Mouse (Mus musculus) layer of hippocampus, adult 9-11 months (tissue): ENCODE measurements around the gene Unc13b.
A peak's percentile ranks its signal among the peaks of the same experiment; 100 is the strongest.

Experiments used
- DNase-seq: peaks from one replicate; pipeline ENCODE4 v3.0.0; 2022

Unc13b gene

DNA sequence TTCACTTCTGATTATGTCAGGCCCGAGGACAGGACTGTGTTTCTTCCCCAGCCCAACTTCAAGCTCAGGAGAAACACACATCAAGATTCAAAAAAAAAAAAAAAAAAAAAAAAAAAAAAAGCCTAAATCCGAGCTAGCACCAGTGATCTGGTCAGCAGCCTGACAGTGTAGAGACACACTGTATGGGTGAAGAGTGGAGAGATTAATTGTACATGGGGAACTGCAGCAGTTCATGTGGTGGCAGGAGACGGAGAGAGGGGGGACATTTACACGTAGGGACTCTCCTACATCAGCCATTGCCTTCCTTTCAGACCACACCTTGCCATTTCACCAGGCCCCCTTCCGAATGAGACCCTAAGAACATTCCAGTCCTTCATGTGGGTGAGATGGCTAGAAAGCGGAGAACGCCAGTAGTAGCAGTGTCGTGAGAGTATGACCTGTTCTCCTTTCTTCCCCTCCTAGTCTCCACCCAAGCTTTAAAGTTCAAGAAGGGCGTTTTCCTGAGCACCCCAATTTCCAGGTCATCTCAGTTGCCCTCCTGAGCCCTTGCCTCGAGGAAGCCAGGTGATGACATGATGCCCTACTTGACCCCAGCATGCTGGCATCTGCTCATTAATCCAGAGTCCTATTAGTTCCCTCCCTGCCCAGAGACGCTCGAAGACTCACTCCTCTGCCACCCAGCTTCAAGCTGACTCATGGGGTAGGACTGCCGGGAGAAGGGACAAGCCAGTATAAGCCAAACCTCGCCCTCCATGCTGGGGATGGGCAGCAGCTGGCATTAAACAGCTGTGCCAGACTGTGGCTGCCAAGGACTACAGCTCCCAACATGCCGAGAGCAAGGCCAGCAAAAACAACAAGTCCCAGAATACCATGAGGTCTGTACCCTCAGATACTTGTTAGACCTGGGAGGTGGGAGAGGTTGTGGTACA, 19.9 kb upstream of the Unc13b start:
- peak; percentile 73 for DNase-seq

DNA sequence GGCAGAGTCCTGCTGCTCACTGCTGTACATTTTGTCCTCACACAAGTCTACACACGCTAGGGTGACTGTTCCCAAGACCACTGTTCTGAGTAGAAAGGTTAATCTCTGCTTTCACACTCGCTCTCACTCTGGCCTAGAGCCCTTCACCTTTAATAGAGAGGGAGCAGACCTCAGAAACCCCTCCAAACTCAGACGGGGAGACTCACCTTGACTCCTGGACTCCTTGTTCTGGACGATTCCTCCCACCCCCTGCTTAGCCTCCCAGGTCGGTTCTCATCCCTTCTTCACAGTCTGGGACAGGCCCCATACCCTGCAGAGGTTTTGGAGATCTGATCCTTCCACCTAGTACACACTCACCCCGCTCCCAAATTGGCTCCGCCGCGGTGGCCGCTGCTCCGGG, 19.1 kb upstream of the Unc13b start:
- DNase-seq: no peak

DNA sequence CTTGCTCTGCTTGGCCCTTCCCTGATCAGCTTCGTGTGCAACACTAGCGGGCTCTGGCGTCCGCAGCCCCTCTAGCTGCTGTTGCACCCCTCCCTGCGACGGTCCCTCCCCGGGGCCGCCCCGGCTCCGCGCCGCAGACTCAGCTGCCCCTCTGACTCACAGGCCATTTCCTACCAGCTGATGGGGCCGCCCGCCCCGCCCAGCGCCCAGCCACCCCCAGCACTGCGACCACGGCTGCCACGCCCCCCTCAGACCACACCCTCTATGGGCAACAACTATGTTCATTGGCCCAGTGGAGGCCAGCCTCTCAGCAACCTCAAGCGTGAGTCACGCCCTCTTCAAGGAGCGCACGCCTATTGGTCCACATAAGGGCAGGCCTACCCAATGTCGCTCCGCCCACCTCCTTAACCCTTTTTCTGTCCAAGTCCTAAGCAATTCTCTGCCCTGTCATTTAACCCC, 18.6 kb upstream of the Unc13b start:
- DNase-seq: peak; percentile 99

DNA sequence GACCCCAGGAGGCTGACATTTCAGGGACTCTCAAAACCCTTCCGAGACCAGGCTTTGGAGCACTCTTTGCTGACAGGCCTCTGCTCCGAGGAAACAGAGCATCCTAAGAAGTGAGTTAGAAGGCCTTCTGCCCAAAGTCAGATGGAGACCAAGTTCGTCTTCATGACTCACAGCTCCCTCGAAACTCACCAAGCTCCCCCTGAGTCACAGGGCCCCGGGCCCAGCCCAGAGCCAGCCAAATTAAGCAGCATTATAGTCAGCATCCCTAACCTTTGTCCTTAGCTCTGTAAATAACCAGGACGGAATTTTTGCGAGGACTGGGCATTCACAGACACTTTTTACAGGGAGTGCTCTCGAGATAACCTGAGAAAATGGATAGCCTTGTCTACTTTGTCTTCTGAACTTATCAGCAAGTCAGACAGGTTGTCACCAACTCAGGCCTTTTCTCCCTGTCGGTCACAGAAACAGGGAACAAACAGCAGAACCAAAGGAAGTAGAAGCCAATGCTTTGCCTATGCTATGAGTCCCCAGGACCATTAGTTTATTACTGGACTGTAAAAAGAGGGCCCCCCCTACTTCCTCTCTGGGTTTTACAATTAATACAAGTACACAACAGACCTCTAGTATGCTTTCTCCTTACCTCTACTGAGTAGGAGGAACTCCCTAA, 17.7 kb upstream of the Unc13b start:
- no peak for DNase-seq

DNA sequence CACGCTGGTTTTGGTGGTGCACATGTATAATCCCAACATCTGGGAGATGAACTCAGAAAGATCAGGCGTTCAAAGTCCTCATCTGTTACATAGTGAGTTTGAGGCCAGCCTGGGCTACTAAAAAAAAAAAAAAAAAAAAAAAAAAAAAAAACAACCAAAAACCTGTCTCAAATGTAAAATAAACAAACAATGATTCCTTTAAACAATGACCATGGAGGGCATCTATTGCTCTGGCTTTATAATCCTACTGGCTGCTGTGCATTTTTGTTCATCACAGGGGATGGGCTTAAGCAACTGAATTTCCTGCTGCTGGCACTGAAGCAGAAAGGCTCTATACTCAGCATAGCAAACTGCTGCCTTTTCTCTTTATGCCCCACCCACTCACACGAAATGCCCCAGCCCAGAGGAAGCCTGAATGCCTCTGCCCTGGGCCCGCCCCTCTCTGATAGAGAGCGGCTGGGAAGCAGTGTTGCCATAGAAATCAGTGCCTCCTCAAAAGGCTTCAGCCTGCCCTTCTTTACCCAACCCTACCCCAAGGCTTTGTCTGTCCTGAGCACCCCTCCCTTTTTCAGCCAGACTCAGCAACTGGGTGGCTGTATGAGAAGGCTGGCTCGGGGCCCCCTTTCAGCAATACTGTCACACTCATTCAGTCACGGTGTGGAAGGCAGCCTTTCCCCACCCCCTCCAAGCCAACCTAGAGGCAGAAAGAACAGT, 15.0 kb upstream of the Unc13b start:
- DNase-seq: peak; percentile 72

DNA sequence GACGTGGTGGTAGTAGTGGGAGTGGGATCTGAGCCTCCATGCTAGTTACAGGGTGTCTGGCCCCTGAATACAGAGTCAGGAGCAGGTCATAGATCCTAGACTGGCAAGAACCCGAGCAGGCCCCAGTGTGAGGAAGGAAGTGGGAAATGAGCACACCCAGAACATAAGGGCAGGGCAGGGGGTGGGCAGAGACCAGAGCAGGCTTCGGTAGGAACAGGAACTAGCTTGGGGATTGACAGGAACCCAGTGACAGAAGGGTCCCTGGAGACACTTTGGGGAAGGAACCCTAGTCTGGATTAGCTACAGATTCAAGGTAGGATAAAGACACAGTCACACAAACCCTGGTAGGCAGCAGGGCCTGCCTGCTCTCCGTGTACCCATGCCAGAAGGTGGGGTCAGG, 14.1 kb upstream of the Unc13b start:
- DNase-seq: peak; percentile 62

DNA sequence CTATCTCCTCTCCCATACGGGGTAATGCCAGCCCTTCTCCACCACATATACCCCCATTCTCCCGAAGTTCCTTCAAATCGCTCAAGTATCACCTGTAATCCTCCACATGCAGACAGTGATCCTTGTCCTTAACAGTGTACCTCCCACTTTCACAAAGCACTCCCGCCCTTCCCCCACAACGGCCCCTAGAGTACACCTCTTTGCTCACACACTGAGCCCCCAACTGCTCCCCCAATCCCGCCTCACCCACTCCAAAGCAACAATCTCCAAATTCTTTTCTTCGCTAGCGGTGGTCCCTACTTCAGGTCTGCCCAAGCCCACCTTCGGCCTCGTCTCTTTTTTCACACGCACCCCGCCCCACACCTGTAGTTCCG, 13.5 kb upstream of the Unc13b start:
- DNase-seq: no peak

DNA sequence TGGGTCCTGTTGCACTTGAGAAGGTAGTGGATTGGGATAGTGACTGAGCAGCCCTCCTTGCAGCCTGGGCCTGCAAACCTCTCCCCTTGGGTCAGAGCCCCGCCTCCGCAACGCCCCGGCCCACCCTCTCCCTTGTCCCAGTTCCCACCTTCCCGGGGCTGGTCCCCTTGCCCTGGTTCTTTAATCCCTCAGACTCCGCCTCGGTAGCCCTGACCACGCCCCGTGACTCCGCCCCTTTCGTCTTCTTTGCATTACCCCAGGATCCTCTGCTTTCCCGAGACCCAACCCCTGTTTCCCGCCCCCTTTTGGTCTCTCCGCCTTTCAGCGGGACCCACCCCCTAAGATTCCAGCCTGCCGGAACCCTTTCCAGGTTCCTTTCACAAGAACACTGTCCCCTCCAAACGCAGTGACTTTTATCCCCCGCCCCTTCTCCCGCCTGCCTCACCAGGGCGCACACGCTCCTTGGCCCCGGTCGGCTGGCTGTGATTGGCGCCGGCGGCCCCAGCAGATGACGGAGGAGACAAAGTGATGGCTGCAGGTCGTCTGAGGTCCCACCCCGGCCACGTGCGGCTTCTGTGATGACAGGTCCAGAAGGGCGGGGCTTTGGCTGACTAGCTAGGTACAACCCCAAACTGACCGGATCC, 13.0 kb upstream of the Unc13b start, which contains the start of gene Fam214b:
Gene Fam214b (minus strand): TSS at position 562 of the 644 bp plus-strand sequence.
- DNase-seq: peak; percentile 94

DNA sequence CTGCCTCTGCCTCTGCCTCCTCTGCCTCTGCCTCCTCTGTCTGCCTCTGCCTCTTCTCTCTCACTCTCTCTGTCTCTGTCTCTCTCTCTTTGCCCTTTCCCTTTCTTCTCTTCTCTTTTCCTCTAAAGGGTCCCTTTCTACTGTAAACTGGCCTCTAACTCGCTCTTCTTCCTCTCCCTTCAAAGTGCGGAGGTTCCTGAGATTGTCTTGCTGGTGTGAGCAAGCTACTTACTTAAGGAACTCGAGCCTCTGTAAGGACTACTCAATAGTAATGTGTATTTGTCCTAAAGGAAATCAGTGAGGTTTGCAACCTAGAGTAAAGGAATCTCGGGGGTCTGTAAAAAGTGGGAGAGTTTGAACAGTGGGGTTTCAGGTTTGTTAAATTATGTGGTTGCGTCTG, 12.1 kb upstream of the Unc13b start:
- no peak for DNase-seq

DNA sequence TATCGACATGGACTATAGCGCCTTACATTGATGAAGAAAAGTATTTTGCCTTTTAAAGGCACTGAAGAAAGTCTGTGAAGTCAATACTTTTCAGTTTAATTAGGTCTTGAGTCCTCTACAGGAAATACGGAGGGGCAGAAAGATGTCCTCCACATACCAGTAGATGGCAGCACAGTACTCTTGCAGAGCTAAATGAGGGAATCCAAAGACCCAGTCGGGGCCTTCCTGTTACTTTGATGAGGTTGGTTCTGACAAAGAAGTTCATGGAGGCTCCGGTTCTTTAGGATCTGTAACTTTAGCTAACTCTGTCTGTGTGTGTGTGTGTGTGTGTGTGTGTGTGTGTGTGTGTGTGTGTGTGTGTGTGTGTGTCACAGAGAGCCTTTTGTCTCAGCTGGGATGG, 11.5 kb upstream of the Unc13b start:
- DNase-seq: peak; percentile 88

DNA sequence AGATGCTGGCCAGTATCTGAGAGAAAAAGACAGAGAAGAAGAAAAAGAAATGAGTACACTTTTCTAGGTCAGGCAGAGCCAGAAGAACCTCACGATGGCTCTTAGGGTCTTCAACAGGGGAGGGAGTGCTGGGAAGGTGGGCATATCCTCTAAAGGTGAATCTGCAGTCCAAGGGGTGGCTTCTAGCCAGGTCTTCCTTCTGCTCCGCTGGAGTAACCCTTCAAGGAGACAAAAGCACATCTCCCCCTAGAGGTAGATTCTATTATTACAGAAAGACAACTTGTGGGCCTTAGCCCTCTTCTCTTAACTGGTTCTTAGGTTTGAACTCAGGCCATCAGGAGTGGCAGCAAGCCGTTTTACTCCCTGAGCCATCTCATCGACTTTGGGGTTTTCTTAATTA, 6.1 kb upstream of the Unc13b start:
- no peak for DNase-seq

DNA sequence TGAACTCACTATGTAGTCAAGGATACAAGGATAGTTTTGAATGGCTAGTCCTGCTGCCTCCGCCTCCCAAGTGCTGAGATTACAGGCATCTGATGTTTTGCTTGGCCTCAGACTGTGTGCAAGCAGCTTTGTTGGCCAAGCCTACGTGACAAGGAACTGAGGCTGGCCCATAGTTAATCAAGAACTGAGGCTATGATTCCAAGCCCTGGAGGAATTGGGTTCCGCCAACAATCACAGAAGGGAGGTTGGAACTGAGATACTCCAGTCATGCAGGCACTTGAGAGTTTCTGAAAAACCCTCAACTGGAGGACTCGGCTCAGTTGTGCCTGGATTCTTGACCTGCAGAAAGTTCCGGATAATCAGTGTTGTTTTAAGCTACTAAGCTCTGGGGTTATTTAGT, 1.1 kb upstream of the Unc13b start:
- DNase-seq: no peak

DNA sequence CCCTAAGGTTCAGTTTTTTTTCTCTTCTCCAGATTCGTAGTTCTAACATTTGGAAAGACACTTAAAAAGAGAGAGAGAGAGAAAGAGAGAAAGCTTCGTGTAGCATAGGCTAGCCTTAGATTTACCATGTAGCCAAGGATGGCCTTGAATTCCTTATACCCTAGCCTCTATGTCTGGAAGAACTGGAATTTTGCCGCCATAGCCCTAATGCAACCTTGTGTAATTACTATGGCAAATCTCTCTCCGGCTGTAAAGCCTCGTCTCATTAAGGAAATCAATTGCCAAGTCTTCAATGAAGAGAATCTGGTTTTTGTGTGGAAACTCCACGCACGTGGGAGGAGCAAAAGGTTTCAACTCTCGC, 381 bp upstream of the Unc13b start:
- no peak for DNase-seq

DNA sequence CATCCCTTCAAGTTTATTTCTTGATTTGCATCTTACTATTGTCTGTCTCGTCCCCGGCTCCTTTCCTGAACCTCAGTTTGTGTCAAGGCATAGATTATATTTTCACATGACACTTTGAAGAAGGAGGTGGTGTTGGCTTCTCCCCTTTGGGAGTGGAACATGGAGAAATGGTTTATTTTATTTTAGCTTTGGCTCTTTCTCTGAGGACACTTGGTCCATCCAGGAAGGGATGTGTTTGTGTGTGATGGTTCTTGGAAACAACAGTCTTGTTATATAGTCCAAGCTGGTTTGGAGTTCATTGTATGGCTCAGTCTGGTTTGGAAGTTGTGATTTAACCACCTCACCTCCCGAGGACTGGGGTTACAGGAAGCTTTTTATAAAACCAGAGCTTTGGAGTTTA, 944 bp downstream of the Unc13b start:
- no peak for DNase-seq

DNA sequence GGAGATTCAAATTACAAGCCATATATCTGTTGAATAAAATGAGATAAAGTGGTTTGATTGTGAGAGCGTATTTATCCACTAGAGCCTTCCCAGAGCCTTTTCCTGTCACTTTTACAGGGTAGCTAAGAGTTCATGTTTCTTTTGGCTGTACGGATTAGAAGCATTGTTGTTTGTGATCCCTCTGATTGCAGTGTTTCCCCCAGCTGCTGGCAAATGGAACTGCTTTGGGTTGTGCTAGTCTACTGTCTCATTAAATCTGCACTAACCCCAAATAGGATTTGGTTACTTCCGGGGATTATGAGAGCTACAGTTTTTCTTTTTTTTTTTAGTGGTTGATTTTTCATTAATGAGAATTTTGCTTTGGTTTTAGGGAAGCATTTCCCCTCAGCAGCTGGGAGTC, 1.5 kb downstream of the Unc13b start:
- DNase-seq: no peak

DNA sequence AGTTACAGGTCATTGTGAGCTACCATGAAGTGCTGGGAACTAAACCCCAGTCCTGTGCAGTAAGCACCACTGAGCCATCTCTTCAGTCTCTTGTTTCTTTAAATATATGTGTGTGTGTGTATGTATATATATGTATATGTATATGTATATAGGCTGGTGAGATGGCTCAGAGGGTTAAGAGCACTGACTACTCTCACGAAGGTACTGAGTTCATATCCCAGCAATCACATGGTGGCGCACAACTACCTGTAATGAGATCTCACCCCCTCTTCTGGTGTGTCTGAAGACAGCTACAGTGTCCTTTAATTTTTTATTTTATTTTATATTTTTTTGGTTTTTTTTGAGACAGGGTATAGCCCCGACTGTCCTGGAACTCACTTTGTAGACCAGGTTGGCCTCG, 6.7 kb downstream of the Unc13b start:
- DNase-seq: no peak

DNA sequence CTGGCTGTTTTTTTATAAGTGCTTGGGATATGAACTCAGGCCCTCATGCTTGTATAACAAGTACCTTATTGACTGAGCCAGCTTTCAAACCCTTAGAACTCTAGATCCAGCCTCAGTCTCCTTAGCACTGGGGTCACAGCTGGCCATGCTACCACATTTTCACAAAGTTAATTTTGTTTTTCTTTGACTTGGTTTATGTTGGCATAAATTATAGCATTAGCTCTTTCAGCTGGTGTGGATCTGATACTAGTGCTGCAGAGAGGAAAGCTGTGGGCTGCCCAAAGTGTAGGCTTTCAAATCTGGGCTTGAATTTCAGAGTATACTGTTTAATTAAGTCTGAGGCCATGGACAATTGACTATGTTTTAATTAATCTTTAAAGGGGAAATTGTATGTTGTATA, 16.2 kb downstream of the Unc13b start:
- no peak for DNase-seq

DNA sequence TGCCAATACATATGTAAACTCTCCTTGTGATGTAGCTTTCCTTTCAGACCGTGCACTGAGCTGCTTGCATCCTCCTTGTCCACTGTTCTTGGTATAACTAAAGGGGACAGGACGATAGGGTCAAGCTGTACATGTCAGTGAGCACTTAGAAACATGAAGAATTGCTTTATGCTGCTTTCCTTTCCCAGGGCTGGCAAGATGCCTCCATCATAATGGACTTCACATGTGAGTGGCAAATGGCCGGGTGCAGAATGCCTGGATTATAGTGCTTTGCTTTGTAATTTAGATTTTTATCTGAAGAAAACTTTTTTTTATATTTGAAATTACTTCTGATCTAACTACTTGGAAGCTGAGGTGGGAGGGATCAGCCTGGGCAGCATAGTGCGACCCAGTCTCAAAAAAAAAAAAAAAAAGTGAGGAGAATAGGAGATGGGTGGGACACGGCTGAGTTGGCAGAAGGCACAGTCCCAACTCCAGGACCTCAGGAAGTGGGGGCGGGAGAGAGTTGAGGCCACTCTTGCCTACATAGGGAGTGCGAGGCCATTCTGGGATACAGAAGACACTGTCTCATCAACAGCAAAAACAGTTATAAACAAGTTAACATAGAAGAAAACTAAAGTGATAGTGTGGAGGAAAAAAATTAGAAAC, 19.4 kb downstream of the Unc13b start:
- no peak for DNase-seq

DNA sequence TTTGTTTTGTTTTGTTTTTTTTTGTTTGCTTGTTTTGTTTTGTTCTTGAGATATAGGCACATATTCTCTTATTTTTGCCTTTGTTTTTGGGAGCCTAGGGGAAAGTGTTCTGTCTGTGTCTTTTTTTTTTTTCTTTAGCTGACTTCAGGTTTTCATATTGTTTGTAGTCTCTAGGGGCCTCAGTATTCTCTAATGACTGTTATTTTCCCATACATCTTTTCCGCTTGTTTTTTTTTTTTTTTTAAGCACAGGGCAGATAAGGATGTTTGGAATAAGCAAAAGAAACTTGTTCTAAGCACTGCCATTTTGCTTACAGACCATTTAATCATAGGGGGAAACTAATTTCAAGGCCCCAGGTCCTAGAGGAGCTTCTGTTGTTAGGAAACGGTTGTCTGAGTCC, 23.7 kb downstream of the Unc13b start:
- no peak for DNase-seq

DNA sequence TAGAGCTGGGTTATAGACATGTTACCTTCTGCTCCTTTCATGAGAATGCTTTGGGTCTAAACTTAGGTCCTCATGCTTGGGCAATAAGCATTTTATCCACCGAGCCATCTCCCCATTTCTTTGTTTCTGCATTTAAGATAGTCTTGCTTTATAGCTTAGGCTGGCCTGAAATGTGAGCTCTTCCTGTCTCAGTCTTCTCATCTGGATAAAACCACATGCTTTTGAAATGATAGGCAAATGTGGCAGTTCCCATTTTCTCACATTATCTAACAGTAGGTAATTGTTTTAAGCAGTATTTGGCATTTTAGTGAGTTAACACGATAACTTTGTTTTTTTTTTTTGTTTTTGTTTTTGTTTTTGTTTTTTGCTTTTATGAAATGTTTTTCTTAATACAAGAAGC, 31.2 kb downstream of the Unc13b start:
- DNase-seq: no peak

DNA sequence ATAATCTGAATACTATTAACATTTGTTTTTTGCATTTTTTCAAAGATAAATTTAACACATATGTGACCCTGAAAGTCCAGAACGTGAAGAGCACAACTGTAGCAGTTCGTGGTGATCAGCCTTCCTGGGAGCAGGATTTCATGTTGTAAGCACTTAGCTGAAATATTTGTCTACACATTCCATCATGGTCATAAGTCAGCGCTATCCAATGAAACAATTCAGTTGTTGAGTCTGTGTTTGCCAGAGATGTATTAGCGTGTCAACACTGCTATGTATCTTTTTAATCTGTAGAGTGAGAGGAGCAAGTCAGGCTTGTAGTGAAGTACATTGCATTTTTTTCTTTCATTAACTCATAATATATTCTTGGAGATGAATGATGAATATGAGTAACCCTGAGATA, 32.4 kb downstream of the Unc13b start:
- DNase-seq: no peak

DNA sequence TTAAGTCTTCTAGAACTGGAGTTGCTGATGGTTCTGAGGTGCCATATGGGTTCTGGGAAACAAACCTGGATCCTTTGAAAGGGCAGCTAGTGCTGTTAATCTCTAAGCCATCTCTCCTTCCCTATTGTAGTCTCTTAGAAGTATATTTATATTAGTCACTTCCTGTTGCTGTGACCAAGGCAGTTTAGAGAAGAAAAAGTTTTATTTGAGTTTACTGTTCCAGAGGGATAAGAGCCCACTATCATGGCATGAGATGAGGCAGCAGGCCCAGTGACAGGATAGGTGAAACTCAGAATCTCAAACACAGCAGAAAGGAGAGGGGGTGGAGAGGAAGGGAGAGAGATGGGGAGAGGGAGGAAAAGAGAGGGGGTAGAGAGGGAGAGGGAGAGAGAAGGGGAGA, 54.7 kb downstream of the Unc13b start:
- no peak for DNase-seq

DNA sequence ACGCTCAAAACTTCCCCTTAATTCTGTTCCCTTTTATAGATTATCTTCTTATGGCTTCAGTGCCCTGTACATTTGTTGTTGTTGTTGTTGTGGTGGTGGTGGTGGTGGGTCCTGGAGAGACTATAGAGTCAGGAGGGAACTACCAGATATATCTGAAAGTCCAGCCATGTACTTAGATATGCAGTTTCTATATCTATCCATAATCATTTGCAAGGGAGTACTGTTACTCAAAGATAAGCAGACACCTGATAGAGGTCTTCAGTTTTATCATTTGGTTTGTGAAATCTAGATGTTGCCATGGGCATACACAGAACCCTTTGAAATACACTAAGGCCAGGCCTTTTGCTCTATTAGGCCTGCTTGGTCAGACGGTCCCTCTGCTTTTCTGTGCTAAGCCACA, 55.8 kb downstream of the Unc13b start:
- DNase-seq: no peak
